Mouse (Mus musculus): ENCODE results near the gene Lag3. TPM values are rescaled to one million over a fixed set of nuclear protein-coding genes. Genes with fewer than 3 reads are reported as not detected.

Gene Lag3
- total and polyA plus RNA-seq, 3 experiments = 0.52 to 2.0 (median 1.2) TPM

- H3K27me3 ChIP-seq (replicated peaks) = no peaks in the 10 kb centered on the region
- in situ Hi-C loops (cut with MboI; ENCODE audit: low pct_ligation_motif_present, low pct_unique_long_range_greater_than_20kb, low sequenced_read_pairs) = no loop called here
- no peaks in the 10 kb centered on the region for H3K4me1 ChIP-seq (ENCODE audit: control insufficient read depth in 1 of 2, insufficient read depth in 2 of 2)
- no peak overlapping the region for H3K4me2 ChIP-seq (ENCODE audit: insufficient read depth, low read depth, poor library complexity, severe bottlenecking)
- H3K9ac ChIP-seq (ENCODE audit: insufficient read depth, low read depth) = no peak overlapping the region
- no peaks in the 10 kb centered on the region for H3K79me2 ChIP-seq (replicated peaks; ENCODE audit: control insufficient read depth, extremely low read depth, insufficient read depth, poor library complexity, severe bottlenecking)
- TF ChIP-seq MAZ (IDR thresholded peaks at IDR 0.05; ENCODE audit: low read depth, low read length) (no peak), ZKSCAN1 (IDR thresholded peaks at IDR 0.05; ENCODE audit: borderline replicate concordance, low read depth, low read length) (no peak)
- peaks cover 27 to 63% of the 10 kb centered on the region in 2 experiments for H3K36me3 ChIP-seq (replicated peaks in 1 of 2; ENCODE audit: control insufficient read depth in 1 of 2, insufficient read depth in 1 of 2, low read length in 1 of 2)
- H3K9me3 ChIP-seq (replicated peaks; ENCODE audit: low read length) = peaks cover 27% of the 10 kb centered on the region
- no peak overlapping the region for H3K27ac ChIP-seq (ENCODE audit: insufficient read depth, low read depth)
- no peak overlapping the region for H3K4me3 ChIP-seq (replicated peaks in 1 of 3; ENCODE audit: low read depth in 2 of 3, low read length in 2 of 3, poor library complexity in 1 of 3)
- dilution Hi-C loops (cut with MboI; ENCODE audit: extremely low pct_ligation_motif_present, extremely low pct_unique_long_range_greater_than_20kb, low sequenced_read_pairs) = no loop called here
- no peak for DNase-seq (ENCODE audit: extremely low read depth)
Measured at GRCm38 (mm10) chr6:124953991-124954715, 42.6 kb upstream of the Lag3 start.

DNA sequence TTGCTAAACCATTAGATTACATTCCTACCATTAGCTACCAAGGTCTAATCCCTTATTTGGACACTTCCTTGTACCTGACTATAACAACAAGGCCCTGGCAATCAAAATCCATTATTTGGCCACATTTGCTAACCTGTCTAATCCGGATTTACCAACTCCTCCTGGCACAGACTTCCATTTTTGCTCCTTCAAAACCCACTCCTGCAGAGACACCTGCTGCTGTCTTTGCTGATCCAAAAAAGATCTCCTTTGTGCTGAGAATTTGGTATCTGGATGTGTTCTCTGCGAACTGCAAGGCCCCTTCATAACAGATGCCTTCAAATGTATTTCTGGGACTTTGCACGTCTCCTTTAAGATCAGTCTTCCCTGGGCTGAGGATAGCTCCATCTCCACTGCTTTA is 32.0 kb upstream of the Lag3 start:
- dilution Hi-C loops (cut with MboI; ENCODE audit: extremely low pct_ligation_motif_present, extremely low pct_unique_long_range_greater_than_20kb, low sequenced_read_pairs) = no loop called here
- H3K79me2 ChIP-seq (replicated peaks; ENCODE audit: control insufficient read depth, extremely low read depth, insufficient read depth, poor library complexity, severe bottlenecking) = no peaks in the 10 kb centered on the region
- H3K27ac ChIP-seq (ENCODE audit: insufficient read depth, low read depth) = no peak overlapping the region
- no peaks in the 10 kb centered on the region for H3K4me1 ChIP-seq (ENCODE audit: control insufficient read depth in 1 of 2, insufficient read depth in 2 of 2)
- TF ChIP-seq NELFE (IDR thresholded peaks at IDR 0.05; ENCODE audit: low read depth, low read length) (no peak), MAFK (IDR thresholded peaks at IDR 0.05; ENCODE audit: insufficient replicate concordance, low read length) (no peak), BHLHE40 (IDR thresholded peaks at IDR 0.05; ENCODE audit: low read depth, low read length) (no peak), HCFC1 (IDR thresholded peaks at IDR 0.05; ENCODE audit: low read depth, low read length) (no peak), RAD21 (IDR thresholded peaks at IDR 0.05; ENCODE audit: low read depth, low read length) (no peak), MYC (IDR thresholded peaks at IDR 0.05; ENCODE audit: low read depth, low read length) (no peak)
- H3K9me3 ChIP-seq (replicated peaks; ENCODE audit: low read length) = no peaks in the 10 kb centered on the region
- H3K9ac ChIP-seq (ENCODE audit: insufficient read depth, low read depth) = no peak overlapping the region
- peaks cover 0 to 12% of the 10 kb centered on the region in 2 experiments for H3K36me3 ChIP-seq (replicated peaks in 1 of 2; ENCODE audit: control insufficient read depth in 1 of 2, insufficient read depth in 1 of 2, low read length in 1 of 2)
- H3K27me3 ChIP-seq (replicated peaks) = no peaks in the 10 kb centered on the region
- no peak overlapping the region for H3K4me2 ChIP-seq (ENCODE audit: insufficient read depth, low read depth, poor library complexity, severe bottlenecking)
- no peak for DNase-seq (ENCODE audit: extremely low read depth)
- in situ Hi-C loops (cut with MboI; ENCODE audit: low pct_ligation_motif_present, low pct_unique_long_range_greater_than_20kb, low sequenced_read_pairs) = no loop called here
- no peak overlapping the region for H3K4me3 ChIP-seq (replicated peaks in 1 of 3; ENCODE audit: low read depth in 2 of 3, low read length in 2 of 3, poor library complexity in 1 of 3)

GRCm38 (mm10) chr6:124941679-124942078 is 30.2 kb upstream of the Lag3 start:
- no peak for DNase-seq (ENCODE audit: extremely low read depth)
- no peaks in the 10 kb centered on the region for H3K9me3 ChIP-seq (replicated peaks; ENCODE audit: low read length)
- in situ Hi-C loops (cut with MboI; ENCODE audit: low pct_ligation_motif_present, low pct_unique_long_range_greater_than_20kb, low sequenced_read_pairs) (no loop called here), dilution Hi-C loops (cut with MboI; ENCODE audit: extremely low pct_ligation_motif_present, extremely low pct_unique_long_range_greater_than_20kb, low sequenced_read_pairs) (no loop called here)
- no peaks in the 10 kb centered on the region for H3K27me3 ChIP-seq (replicated peaks)
- no peaks in the 10 kb centered on the region for H3K79me2 ChIP-seq (replicated peaks; ENCODE audit: control insufficient read depth, extremely low read depth, insufficient read depth, poor library complexity, severe bottlenecking)
- no peak overlapping the region for H3K4me3 ChIP-seq (replicated peaks in 1 of 3; ENCODE audit: low read depth in 2 of 3, low read length in 2 of 3, poor library complexity in 1 of 3)
- no peaks in the 10 kb centered on the region for H3K4me1 ChIP-seq (ENCODE audit: control insufficient read depth in 1 of 2, insufficient read depth in 2 of 2)
- no peak overlapping the region for H3K27ac ChIP-seq (ENCODE audit: insufficient read depth, low read depth)
- TF ChIP-seq ZKSCAN1 (IDR thresholded peaks at IDR 0.05; ENCODE audit: borderline replicate concordance, low read depth, low read length) (no peak), HCFC1 (IDR thresholded peaks at IDR 0.05; ENCODE audit: low read depth, low read length) (no peak), SIN3A (IDR thresholded peaks at IDR 0.05; ENCODE audit: low read length) (no peak), E2F4 (IDR thresholded peaks at IDR 0.05; ENCODE audit: insufficient replicate concordance, low read depth, low read length) (no peak), BHLHE40 (IDR thresholded peaks at IDR 0.05; ENCODE audit: low read depth, low read length) (no peak), POLR2A (IDR thresholded peaks at IDR 0.05; ENCODE audit: low read depth, low read length) (no peak), ELF1 (IDR thresholded peaks at IDR 0.05; ENCODE audit: low read depth, low read length) (no peak), ZNF384 (IDR thresholded peaks at IDR 0.05; ENCODE audit: low read depth, low read length) (no peak), MAX (IDR thresholded peaks at IDR 0.05; ENCODE audit: low read length) (no peak), RAD21 (IDR thresholded peaks at IDR 0.05; ENCODE audit: low read depth, low read length) (no peak), IRF4 (IDR thresholded peaks at IDR 0.05; ENCODE audit: low read depth, low read length) (no peak), NRF1 (IDR thresholded peaks at IDR 0.05; ENCODE audit: low read depth, low read length) (no peak), JUND (conservative IDR thresholded peaks at IDR 0.05; ENCODE audit: low read depth, low read length) (no peak), NELFE (IDR thresholded peaks at IDR 0.05; ENCODE audit: low read depth, low read length) (no peak), TBP (conservative IDR thresholded peaks at IDR 0.05; ENCODE audit: low read depth, low read length) (no peak), USF1 (IDR thresholded peaks at IDR 0.05; ENCODE audit: low read depth, low read length) (no peak), KAT2A (IDR thresholded peaks at IDR 0.05; ENCODE audit: insufficient replicate concordance, low read length) (no peak)
- H3K9ac ChIP-seq (ENCODE audit: insufficient read depth, low read depth) = no peak overlapping the region
- H3K4me2 ChIP-seq (ENCODE audit: insufficient read depth, low read depth, poor library complexity, severe bottlenecking) = no peak overlapping the region
- peaks cover 7 to 31% of the 10 kb centered on the region in 2 experiments for H3K36me3 ChIP-seq (replicated peaks in 1 of 2; ENCODE audit: control insufficient read depth in 1 of 2, insufficient read depth in 1 of 2, low read length in 1 of 2)
